Mouse (Mus musculus) retina, postnatal 1 day (tissue): ENCODE results near the gene Samd14.
"Not testable (repeated sequence)": the region's sequence is repeated elsewhere in the genome, so short reads cannot be mapped to it uniquely, and the experiment has no call there.

Experiments used
- DNase-seq: peaks from one replicate; pipeline ENCODE4 v3.0.0-alpha.2; 2012

The Samd14 gene

DNA sequence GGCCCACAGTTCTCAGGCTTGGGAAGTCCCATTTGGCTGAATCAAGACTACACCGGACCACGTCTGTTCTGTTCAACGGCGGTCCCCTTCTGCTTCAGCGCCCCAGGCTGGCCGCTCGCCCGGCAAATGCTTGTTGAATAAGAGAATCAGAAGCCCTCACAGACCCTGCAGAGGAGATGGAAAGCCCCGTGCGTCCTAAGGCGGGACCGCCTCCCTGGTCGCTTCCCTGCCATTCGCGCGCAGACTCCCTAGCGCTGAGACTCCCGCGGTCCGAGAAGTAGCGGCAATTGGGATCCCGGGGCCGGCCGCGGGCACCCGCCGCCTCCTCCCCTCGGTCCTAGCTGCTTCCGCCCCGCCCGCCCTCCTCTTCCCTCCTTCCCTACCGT is at the start of gene Samd14:
Samd14 (plus strand) TSS at position 251 of the 386 bp plus-strand sequence.
- DNase-seq: peak; percentile 92

DNA sequence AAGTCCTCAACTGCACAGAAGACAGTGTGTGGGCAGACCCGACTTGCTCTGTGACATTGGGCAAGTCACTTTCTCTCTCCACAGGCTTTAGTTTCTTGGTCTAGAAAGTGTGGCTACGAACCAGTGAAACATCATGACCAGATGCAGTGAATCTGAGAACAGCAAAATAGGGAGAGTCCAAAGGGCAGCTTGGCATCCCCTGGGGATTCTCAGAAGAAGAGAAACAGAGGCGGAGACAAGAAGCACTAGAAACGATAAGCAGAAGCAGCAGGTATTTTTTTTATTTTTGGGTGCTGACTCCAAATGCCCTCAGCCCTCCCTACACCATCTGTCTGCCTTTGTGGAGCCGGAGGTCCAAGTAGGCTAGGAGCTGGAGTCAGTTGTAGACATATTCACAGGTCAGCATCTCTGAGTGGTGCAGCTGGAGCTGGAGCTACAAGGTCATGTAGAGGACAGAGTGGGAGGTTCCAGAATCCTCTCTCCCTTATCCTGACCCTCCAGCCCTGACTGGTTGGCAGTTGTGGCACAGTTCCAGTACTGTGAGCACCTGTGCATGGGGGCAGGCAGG is 47.1 kb upstream of the Samd14 start:
- DNase-seq: no peak

DNA sequence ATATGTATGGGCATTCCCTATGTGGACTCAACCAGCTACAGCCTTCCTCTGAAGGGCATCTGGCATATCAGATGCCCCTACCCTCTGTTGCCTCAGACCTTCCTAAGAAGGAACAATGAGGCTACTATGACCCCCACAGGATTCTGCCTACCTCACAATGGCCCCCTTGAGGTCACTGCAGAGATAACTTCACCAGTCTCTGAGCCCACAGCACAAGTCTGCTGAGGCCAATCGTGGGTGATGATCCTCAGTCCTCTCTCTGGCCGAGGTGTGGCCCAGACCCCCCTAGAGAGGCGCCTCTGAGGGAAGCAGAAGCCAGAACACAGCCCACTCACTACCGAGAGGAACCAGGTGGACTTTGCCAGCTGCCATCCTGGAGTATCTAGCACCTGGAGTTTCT is 42.3 kb upstream of the Samd14 start, which contains the start of gene Hils1:
Hils1 (plus strand) TSS at position 175 of the 400 bp plus-strand sequence.
- no peak for DNase-seq

DNA sequence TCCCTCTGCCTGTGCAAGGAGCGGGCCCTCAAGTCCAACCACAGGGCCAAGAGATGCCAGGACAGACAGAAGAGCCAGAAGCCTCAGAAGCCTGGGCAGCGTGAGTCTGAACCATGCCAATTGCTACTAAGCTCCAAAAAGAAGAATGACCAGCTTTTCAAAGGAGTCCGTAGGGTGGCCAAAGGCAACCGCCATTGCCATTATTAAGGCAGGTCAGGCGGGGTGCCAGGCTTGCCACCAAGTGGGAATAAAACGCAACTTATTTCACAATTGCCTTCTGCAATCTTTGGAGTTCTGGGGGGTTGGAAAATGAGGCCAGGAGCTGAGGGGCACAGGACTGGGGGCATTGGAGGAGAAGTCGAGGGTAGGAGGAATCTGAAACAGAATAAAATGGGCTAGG is 41.5 kb upstream of the Samd14 start:
- no peak for DNase-seq

DNA sequence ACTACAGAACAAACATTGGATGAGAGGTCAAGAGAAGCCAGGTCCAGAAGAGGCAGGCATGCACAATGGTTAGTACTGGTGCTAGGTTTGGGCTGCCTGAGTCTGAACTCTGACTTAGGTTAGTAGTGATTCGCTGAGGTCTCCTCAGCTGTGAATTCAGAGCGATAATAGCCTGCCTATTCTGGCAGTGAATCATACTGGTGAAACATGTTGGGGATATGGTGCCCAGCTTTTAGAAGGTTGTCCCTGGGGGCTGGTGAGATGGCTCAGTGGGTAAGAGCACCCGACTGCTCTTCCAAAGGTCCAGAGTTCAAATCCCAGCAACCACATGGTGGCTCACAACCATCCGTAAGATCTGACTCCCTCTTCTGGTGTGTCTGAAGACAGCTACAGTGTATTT is 40.0 kb upstream of the Samd14 start:
- not testable (repeated sequence) for DNase-seq

DNA sequence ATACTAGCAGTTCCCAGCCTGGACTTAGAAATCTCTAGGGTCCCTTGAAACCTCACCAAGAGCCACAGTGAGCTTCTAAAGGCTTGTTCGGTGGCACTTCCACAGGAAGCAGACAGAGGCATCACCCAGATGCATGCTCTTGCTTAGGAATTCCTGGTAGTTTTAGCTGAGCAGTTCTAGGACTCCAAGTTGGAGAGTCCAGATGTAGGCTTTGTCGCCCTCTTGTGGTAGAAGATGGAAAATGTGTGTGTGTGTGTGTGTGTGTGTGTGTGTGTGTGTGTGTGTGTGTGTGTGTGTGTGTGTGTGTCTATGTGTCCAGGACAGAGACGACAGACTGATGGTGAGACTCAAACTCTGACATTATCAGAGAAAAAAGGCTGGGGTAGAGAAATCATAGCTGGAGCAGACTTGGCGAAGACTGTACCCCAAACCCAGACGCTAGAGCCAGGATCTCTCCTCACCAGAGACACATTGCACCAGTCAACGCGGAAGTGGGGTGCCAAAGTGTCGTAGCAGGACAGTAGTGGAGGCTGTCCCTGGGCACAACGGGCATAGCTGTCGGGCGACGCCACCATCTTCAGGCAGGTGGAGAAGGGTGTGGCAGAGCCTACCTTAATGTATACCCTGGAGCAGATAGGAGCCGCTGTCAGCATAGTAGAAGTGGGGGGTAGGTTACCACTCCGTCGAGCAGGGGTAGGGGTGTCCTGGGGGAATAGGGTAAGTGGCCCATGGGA is 39.3 kb upstream of the Samd14 start:
- peak; percentile 86 for DNase-seq

DNA sequence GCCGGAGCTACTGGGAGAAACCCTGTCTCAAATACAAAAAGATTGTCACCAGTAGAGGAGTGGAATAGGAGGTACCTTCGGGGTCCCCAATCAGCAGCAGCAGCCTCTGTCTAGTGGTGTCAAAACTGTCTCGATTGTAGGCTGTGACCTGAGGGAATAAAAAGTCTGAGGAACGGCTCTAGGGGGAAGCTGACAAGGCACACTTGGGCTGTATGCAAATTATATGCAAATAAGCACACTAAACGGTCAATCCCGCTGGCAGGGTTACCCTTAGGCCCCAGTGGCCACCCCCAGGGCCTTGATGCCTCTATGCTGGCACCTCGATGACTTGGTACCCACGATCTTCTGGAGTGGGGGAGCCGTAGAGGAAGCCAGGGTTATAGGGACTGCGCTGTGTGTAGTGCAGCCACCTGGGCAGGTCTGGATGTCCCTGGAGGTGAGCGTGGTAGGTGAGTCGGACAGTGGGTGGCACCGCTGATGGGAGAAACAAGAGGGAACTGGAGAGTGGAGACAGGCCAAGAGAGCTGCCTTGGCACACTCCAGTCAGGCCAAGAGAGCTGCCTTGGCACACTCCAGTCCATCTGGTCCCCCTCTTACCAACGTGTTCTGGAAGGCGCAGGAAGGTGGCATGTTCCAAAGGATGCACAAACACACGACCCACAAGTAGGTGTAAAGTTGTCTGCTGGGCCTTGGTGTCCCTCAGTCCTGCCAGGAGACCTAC is 37.6 kb upstream of the Samd14 start:
- no peak for DNase-seq

DNA sequence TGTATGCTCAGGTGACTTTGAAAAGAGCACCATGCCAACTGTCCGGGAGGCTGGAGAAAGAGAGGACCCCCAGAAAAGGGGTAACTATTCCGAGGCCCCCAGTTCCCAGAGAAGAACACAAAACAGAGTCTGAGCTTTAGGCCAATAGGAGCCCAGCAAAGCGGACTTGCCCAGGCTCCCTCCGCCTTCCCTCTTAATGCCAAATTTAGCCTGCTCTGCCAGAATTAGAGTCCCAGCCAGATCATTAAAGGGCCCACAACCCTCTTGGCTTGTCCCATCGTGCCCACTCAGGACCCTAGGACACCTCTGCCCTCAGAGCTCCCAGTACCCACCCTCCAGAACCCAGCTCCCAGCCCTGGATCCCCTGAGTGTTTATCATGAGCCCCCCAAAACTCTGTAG is 36.8 kb upstream of the Samd14 start:
- no peak for DNase-seq

DNA sequence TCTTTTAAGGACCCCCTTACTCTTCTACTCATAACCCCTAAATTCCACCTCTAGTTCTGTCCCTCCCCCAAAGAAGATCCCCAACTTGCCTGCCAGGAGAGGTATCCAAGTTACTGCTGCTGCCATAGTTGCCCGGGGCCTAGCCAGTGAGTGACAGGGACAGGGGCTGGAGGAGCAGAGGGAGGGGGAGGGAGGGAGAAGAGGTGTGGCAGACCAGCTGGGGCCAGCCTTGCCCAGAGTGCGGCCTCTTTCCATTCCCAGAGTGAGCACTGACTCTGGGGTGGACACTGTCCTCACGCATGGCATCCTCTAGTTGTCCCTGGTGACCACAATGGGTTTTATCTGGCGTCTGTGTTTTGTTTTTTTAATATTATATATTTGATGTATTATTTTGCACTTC is 36.4 kb upstream of the Samd14 start:
- DNase-seq: peak; percentile 63

DNA sequence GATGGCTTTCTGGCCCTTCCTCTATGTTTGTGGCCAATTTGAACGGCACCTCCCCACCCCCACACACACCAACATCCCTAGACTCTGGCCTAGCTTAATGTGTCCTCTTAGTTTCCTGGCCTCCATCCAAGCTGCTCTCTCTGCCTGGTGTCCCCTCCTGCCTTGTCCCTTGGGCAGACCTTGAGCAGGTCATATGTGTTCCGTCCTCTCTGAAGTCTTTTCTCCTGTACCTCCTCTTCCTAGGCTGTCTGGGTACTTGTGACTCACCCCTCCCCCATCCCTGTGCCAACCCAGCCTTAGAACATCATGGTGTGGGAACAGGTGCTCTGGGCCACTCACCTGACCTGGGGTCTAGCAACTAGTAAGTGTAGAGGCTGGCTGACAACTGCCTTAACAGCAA is 34.7 kb upstream of the Samd14 start:
- no peak for DNase-seq

DNA sequence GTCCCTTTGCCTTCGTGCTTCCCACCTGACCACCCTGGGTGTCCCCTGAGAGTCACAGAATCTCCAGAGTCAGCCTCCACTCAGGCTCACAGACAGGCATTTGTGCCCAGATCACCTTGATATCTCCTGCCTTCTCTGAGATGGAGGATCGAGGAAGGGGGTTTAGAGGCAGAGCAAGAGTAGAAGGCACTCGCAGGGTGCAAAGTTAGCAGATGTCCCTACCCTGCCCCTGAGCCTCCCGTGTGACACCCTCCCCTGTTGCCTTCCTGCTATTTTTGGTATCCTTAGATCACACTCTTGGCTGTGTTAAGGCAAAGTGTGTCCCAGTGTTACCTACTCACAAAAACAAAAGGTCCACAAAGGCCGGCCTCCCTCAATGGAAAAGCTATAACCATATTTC is 33.5 kb upstream of the Samd14 start, which contains the start of gene Sgca:
Sgca (minus strand) TSS at position 129 of the 400 bp plus-strand sequence.
- DNase-seq: no peak

DNA sequence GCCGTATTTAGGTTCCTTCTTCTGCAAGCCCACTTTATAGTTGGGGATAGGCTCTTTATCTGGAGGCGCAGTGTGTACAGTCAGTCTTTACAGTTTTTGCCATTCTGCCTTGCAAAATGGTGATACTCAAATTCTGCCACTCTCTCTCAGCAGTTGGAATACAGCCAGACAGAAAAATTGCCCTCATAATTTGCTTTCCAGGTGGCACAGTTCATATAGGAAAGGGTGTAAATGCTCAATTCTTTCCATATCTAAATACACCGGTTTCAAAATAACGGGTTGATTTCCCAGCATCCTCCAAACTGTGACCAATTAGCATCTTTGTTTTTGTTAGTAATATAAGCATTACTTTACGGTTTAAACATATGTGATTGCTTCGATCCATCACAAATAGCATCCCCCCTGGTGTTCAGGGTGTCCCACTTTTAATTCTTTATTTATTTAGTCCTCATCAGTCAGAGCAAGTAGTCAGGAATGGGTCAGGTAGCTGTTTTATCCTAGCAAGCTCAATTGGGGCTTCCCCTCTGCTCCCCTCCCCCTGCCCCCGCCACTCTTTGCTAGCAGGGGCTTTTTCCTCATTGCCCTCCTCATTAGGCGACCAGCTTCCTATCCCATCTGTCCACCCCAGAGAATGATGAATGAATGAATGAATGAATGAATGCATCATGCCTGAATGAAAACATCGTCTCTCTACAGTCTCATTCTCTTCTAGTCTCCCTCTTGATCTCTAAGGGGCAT is 31.3 kb upstream of the Samd14 start:
- DNase-seq: no peak

DNA sequence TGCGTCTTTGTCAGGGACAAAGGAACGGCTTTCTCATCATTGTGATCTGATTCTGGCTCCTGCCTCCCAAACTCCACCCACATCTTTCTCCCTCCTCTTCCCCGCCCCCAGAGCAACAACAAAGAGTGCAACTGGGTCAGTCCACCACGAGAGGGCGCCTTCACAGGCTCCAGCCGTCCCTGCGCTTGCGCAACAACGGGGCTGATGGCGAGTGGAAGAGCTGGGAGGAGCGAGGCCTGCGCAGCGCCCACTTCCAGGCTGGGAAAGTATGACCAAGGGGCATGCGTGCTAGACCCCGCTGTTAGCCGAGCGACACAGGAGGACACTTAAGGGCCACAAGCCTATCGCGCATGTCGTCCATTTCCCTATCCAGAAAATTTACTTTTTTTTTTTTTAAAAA is 30.7 kb upstream of the Samd14 start:
- DNase-seq: peak; percentile 98

DNA sequence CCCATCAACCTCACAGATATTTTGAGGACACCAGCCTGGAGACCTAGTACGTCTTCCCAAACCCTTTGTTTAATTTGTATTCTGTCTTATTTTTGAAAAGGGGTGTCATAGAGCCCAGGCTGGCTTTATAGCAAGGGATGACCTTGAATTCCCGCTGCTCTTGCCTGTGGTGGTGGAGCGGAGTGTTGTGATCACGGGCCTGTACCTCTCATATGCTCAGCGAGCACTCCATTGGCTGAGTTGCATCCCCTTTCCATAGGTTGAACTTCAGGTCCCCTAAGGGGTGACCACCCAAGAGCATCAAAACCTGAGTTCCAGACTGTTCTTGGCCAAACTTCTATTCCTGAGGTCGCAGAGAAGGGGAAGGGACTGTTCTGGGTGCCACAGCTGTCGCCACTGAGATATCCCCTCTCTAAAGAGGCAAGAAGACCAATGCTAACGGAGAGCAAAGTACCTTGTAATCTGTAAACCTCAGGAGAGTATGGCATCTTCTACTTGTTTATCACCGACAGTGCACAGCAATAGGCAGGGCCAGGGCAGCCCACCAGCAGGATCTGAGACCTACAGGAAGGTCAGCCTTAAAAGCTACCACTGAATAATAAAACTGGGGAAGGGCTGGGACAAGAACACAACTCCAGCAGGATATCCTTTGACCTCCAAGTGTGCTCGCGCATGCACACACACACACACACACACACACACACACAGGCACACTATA is 30.1 kb upstream of the Samd14 start:
- DNase-seq: no peak

DNA sequence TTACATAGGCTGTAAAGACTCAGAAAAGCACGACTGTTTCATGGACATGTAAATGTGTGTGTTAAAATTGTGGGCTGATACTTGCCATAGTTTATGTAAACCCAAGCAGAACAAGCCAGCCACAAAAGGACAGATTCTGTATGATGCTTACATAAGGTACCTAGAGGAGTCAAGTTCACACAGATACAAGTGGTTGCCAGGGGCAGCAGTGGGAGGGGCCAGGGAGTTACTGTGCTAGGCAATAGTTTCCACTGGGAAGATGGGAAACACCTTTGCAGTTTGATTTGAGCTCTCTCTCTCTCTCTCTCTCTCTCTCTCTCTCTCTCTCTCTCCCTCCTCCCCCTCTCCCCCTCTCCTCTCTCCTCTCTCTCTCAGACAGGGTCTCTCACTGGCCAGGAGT is 24.5 kb upstream of the Samd14 start:
- DNase-seq: no peak

DNA sequence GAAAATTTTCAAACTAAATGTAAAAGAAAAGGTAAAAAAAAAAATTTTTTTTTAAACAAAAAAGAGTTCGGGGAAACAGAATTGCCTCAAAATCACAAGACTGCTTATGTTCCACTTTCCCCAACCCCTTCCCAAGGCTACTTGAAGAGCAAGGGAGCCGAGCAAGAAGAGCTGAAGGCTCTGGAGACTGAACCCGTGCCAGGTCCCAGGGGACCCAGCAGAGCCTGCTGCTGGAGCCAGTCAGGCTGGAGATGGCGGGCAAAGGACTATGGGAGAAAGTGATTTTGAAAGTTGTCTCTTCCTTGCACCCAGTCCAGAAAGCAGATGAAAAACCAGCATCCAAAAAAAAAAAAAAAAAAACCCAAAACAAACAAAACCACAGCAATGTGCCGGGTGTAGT is 23.9 kb upstream of the Samd14 start:
- DNase-seq: no peak

DNA sequence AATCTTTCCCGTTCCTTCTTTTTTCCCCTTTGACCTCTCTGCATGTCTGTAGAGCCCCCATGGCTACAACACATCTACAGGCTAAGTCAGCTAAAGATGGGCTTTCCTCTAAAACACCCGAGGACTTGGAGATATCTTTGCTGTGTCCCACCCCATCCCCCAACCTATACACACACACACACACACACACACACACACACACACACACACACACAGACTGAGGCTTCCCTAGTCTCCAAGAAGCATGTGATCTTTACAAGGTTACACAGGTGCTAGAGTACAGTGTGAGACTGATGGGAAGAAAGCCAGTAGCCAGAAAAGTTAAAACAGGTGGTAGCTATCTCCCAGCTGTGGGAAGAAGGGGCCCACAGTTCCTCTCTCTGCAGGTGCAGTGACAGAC is 23.2 kb upstream of the Samd14 start:
- DNase-seq: no peak

DNA sequence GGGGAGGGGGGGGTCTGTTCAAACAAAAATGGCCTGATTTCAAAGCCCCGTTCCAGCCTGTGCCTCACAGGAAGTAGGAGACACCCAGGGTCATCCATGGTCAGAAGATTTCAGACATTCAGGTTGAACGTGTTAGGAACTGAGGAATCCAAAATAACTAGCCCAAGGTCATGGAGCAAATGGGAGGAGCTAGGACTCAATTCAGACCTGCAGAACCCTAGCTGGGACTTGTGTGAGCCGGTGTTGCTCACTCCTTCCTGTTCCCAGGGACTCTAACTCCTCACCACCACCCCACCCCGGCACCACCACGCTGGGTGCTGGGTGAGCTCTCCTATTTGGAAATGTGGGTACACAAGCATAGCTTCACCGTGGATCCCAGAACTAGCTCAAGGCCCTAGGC is 22.3 kb upstream of the Samd14 start:
- no peak for DNase-seq

DNA sequence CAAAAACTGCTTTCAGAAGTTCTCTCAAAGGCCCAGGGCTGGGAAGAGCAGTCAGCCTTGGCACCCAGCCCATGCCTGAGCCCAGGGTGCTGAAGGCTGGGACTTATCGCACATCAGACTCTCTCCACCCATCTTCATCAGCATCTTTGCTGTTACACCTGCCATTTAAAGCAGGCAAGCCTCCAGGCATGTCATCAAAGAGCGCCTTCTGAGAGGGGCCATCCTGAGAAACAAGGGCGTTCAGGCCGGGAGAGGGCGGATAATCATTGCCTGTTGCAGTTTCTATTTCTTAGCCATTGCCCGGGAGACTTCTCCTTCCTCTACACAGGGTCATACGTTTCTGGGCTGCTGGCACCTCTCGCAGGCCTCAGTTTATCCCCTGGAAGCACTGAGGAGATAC is 21.8 kb upstream of the Samd14 start:
- no peak for DNase-seq

DNA sequence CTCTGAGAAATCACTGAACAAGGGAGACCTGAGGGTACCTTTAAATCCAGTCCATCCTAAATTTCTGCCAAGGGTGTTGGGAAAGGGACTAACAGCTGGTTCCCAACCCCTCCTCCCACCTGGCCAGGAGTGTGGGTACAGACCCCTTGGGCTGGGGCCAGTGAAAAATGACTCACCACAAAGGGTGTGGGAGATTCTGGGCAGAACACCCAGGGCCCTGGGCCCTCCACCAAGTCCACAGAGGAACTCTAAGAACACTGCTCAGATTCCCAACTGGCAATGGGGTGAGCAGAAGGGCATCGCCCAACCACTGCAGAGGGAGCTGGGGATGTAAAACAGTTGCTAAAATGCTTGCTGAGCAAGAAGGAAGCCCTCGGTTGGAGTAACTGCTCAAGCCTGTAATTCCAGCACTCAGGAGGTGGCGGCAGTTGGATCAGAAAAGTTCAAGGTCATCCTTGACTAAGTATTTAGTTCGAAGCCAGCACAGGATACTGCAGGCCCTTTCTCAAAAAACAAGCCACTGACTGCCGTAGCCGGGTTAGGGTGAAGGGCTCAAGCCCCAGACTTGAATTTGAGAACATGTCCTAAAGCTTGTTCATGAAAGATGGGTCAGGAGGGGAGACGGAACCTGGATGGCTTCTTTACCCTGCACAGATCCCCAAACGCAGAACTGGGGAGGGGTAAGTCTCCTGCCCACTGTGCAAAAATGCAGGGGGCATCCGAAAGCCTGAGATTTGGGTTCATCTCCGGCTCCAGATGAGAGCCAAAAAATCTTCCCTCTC is 20.7 kb upstream of the Samd14 start:
- no peak for DNase-seq

DNA sequence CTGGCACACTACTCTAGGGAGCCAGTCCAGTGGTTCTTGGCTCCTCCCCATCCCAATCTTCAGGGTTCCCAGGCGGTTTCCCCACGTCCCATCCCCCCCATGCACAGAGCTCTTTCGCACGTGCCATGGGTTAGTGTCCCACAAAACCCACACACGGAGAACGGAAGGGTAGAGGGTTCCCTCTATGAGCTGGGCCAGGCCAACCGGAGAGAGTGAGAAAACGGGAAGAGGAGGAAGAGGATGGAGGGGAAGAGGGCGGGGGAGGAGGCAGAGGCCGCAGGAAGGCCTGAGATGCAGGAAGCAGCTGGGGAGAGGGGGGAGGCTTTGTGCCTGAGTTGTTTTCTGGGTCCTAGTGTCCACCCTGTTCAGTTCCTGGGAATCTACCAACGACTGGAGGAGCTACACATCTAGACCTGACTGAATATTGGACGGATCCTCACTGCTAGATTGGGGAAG is 20.1 kb upstream of the Samd14 start:
- peak; percentile 96 for DNase-seq
